Mouse (Mus musculus): ENCODE data around the gene Gstm3.

Gene Gstm3

GRCm38 (mm10) chr3:107928691-107929090 lies 40.4 kb downstream of the Gstm3 start:
- DNase-seq (ENCODE audit: low read depth), result no peak

- DNase-seq (ENCODE audit: low read depth), result no peak
Measured at GRCm38 (mm10) chr3:107927841-107928240, 41.2 kb downstream of the Gstm3 start.

GRCm38 (mm10) chr3:107925335-107925734 lies 43.7 kb downstream of the Gstm3 start:
- no peak for DNase-seq (ENCODE audit: low read depth)

GRCm38 (mm10) chr3:107920348-107920747 lies 48.7 kb downstream of the Gstm3 start:
- no peak for DNase-seq (ENCODE audit: low read depth)

GRCm38 (mm10) chr3:107917783-107918408 lies 51.2 kb downstream of the Gstm3 start:
- peak; percentile 39 for DNase-seq (ENCODE audit: low read depth)

- DNase-seq (ENCODE audit: low read depth), result no peak
Measured at GRCm38 (mm10) chr3:107917097-107917496, 52.0 kb downstream of the Gstm3 start.

- DNase-seq (ENCODE audit: low read depth), result no peak
Measured at GRCm38 (mm10) chr3:107916674-107917073, 52.4 kb downstream of the Gstm3 start.
